Comparison of ENCODE assay signal across 12 mouse cellular contexts in genomic region chr3:149993199-149993598, GRCm38 (mm10).
DNase-seq lines count a peak whose midpoint lies in the region; ATAC-seq and TF ChIP-seq lines count a peak whose summit lies in the region.
"Had no signal": no experiment of that assay in that cellular context is flagged by ENCODE, and none has a peak within 500 bp of the region (broad histone marks: within the 10 kb centered on the region; RNA-seq: fewer than 3 reads in every experiment).

No protein-coding gene starts in this region.

- no peak overlapping the region for H3K4me3 ChIP-seq in hindbrain, embryonic 11.5 days (ENCODE audit: low read depth, low read length)
- no peak overlapping the region for H3K4me3 ChIP-seq in hindbrain, embryonic 13.5 days
- H3K4me3 ChIP-seq in midbrain, postnatal 0 days (ENCODE audit: low read depth, low read length): no peak overlapping the region
- H3K4me3 ChIP-seq in midbrain, embryonic 10.5 days: no peak overlapping the region
- H3K4me3 ChIP-seq: embryonic facial prominence, embryonic 15.5 days; liver, embryonic 13.5 days had no signal

- WGBS in hindbrain, embryonic 11.5 days: 58% methylated on average over 4 of the region's 4 CpGs
- 59% methylated on average over 4 of the region's 4 CpGs for WGBS in hindbrain, embryonic 13.5 days
- WGBS in midbrain, postnatal 0 days: 64% methylated on average over 4 of the region's 4 CpGs
- WGBS in midbrain, embryonic 10.5 days: 56% methylated on average over 4 of the region's 4 CpGs

- H3K9me3 ChIP-seq in hindbrain, embryonic 11.5 days (ENCODE audit: control insufficient read depth, low read length): no peaks in the 10 kb centered on the region
- H3K9me3 ChIP-seq in hindbrain, embryonic 13.5 days: no peaks in the 10 kb centered on the region
- H3K9me3 ChIP-seq in midbrain, postnatal 0 days (ENCODE audit: low read length): no peaks in the 10 kb centered on the region
- H3K9me3 ChIP-seq in midbrain, embryonic 10.5 days (replicated peaks): no peaks in the 10 kb centered on the region
- H3K9me3 ChIP-seq: embryonic facial prominence, embryonic 15.5 days; liver, embryonic 13.5 days had no signal

- no peak overlapping the region for H3K27ac ChIP-seq in hindbrain, embryonic 11.5 days (ENCODE audit: low read depth, low read length)
- no peak overlapping the region for H3K27ac ChIP-seq in hindbrain, embryonic 13.5 days
- no peak overlapping the region for H3K27ac ChIP-seq in midbrain, postnatal 0 days (ENCODE audit: low read depth, low read length)
- no peak overlapping the region for H3K27ac ChIP-seq in midbrain, embryonic 10.5 days (replicated peaks)
- H3K27ac ChIP-seq: embryonic facial prominence, embryonic 15.5 days; liver, embryonic 13.5 days had no signal

- no peak overlapping the region for H3K9ac ChIP-seq in hindbrain, embryonic 11.5 days (ENCODE audit: low read depth, low read length)
- no peak overlapping the region for H3K9ac ChIP-seq in hindbrain, embryonic 13.5 days
- H3K9ac ChIP-seq in midbrain, postnatal 0 days (replicated peaks; ENCODE audit: low read length, poor library complexity, severe bottlenecking): no peak overlapping the region
- H3K9ac ChIP-seq: embryonic facial prominence, embryonic 15.5 days; liver, embryonic 13.5 days had no signal

- CTCF ChIA-PET in Patski (lab: Charles Lee): no interaction called here

- no peaks in the 10 kb centered on the region for H3K27me3 ChIP-seq in hindbrain, embryonic 11.5 days (ENCODE audit: control insufficient read depth, insufficient read depth, low read length)
- no peaks in the 10 kb centered on the region for H3K27me3 ChIP-seq in hindbrain, embryonic 13.5 days
- H3K27me3 ChIP-seq in midbrain, postnatal 0 days (ENCODE audit: insufficient read depth, low read length): no peaks in the 10 kb centered on the region
- H3K27me3 ChIP-seq in midbrain, embryonic 10.5 days (ENCODE audit: low read depth, poor library complexity, severe bottlenecking): no peaks in the 10 kb centered on the region
- H3K27me3 ChIP-seq in Patski: no peaks in the 10 kb centered on the region
- H3K27me3 ChIP-seq: embryonic facial prominence, embryonic 15.5 days; liver, embryonic 13.5 days had no signal

- ATAC-seq in hindbrain, embryonic 11.5 days (ENCODE audit: low FRiP score): no peak
- ATAC-seq in hindbrain, embryonic 13.5 days (ENCODE audit: low FRiP score): no peak
- ATAC-seq in midbrain, postnatal 0 days (ENCODE audit: low FRiP score): no peak
- no peak for ATAC-seq in Patski

- no peaks in the 10 kb centered on the region for H3K36me3 ChIP-seq in hindbrain, embryonic 11.5 days (ENCODE audit: control insufficient read depth, insufficient read depth, low read length)
- no peaks in the 10 kb centered on the region for H3K36me3 ChIP-seq in hindbrain, embryonic 13.5 days
- H3K36me3 ChIP-seq in midbrain, postnatal 0 days (ENCODE audit: insufficient read depth, low read length): no peaks in the 10 kb centered on the region
- no peaks in the 10 kb centered on the region for H3K36me3 ChIP-seq in midbrain, embryonic 10.5 days
- H3K36me3 ChIP-seq: embryonic facial prominence, embryonic 15.5 days; G1E; liver, embryonic 13.5 days had no signal

- no peak overlapping the region for H3K4me2 ChIP-seq in hindbrain, embryonic 11.5 days (replicated peaks; ENCODE audit: low read depth, low read length)
- H3K4me2 ChIP-seq in hindbrain, embryonic 13.5 days: no peak overlapping the region
- H3K4me2 ChIP-seq in midbrain, postnatal 0 days (ENCODE audit: low read depth, low read length, poor library complexity, severe bottlenecking): no peak overlapping the region
- H3K4me2 ChIP-seq: embryonic facial prominence, embryonic 15.5 days; liver, embryonic 13.5 days; midbrain, embryonic 11.5 days had no signal

- peak; percentile 21; the same call in 1 of the 2 replicates for TF ChIP-seq CTCF in midbrain, postnatal 0 days (IDR thresholded peaks at IDR 0.05)
- peak; percentile 34 for TF ChIP-seq CTCF in Patski (IDR thresholded peaks at IDR 0.05)

- H3K4me1 ChIP-seq in hindbrain, embryonic 11.5 days (replicated peaks; ENCODE audit: control insufficient read depth, insufficient read depth, low read length): no peaks in the 10 kb centered on the region
- H3K4me1 ChIP-seq in hindbrain, embryonic 13.5 days (replicated peaks): no peaks in the 10 kb centered on the region
- no peaks in the 10 kb centered on the region for H3K4me1 ChIP-seq in midbrain, postnatal 0 days (ENCODE audit: insufficient read depth, low read length)
- no peaks in the 10 kb centered on the region for H3K4me1 ChIP-seq in midbrain, embryonic 10.5 days
- H3K4me1 ChIP-seq: embryonic facial prominence, embryonic 15.5 days; liver, embryonic 13.5 days had no signal

- DNase-seq in hindbrain, embryonic 11.5 days (ENCODE audit: low spot score): peak; percentile 34
- DNase-seq in midbrain, postnatal 0 days (ENCODE audit: low spot score): no peak
- DNase-seq in midbrain, embryonic 10.5 days (ENCODE audit: low spot score): no peak
- DNase-seq in Patski (ENCODE audit: low read depth, low spot score): no peak
- peak; percentile 28 for DNase-seq in mesoderm, embryonic 11.5 days (ENCODE audit: low read depth, low spot score)
- no peak for DNase-seq in frontal cortex, adult 2 months (ENCODE audit: extremely low spot score in 1 of 2, low spot score in 1 of 2)
- no peak for DNase-seq in c-Kit-positive CD71-positive TER-119-positive erythroid progenitor cells, embryonic 14.5 days (ENCODE audit: low spot score)
- DNase-seq: liver, embryonic 13.5 days had no signal

- POLR2A ChIA-PET in Patski (lab: Charles Lee): no interaction called here

- in situ Hi-C loops in Patski (cut with MboI; ENCODE audit: low pct_unique_long_range_greater_than_20kb): no loop called here

Comparison
In these comparisons a context has a peak if more than half of its experiments do, and no peak if none do; other contexts are left out.
1. DNase-seq: peak in hindbrain, embryonic 11.5 days (single experiment) and mesoderm, embryonic 11.5 days (single experiment); none in midbrain, postnatal 0 days (single experiment), midbrain, embryonic 10.5 days (single experiment), Patski (single experiment), frontal cortex, adult 2 months (0 of 2) and c-Kit-positive CD71-positive TER-119-positive erythroid progenitor cells, embryonic 14.5 days (single experiment).